27 mouse cellular contexts compared by ENCODE assay signal in genomic region chr1:144766218-144766617, GRCm38 (mm10). TPM values are rescaled to one million over a fixed set of nuclear protein-coding genes. Genes with fewer than 3 reads are reported as not detected.
A peak's percentile ranks its signal among the peaks of the same experiment; 100 is the strongest.
DNase-seq lines count a peak whose midpoint lies in the region; ATAC-seq lines count a peak whose summit lies in the region.
"Had no signal": no experiment of that assay in that cellular context is flagged by ENCODE, and none has a peak within 500 bp of the region (broad histone marks: within the 10 kb centered on the region; RNA-seq: fewer than 3 reads in every experiment).

No protein-coding gene starts in this region.

- H3K36me3 ChIP-seq in splenic B cell, adult 2 months (ENCODE audit: control insufficient read depth, insufficient read depth, low read length, poor library complexity, severe bottlenecking) = no peaks in the 10 kb centered on the region
- H3K36me3 ChIP-seq in midbrain, embryonic 10.5 days = no peaks in the 10 kb centered on the region
- H3K36me3 ChIP-seq: embryonic facial prominence, embryonic 10.5 days; forebrain, embryonic 10.5 days; limb, embryonic 13.5 days; liver, embryonic 12.5 days; midbrain, embryonic 12.5 days; neural tube, embryonic 12.5 days had no signal

- no peak overlapping the region for H3K4me3 ChIP-seq in midbrain, embryonic 10.5 days
- H3K4me3 ChIP-seq: embryonic facial prominence, embryonic 10.5 days; forebrain, embryonic 10.5 days; layer of hippocampus, adult 2 months; limb, embryonic 13.5 days; liver, embryonic 12.5 days; midbrain, embryonic 12.5 days; neural tube, embryonic 12.5 days had no signal

- no peaks in the 10 kb centered on the region for H3K9me3 ChIP-seq in midbrain, embryonic 10.5 days (replicated peaks)
- H3K9me3 ChIP-seq: embryonic facial prominence, embryonic 10.5 days; forebrain, embryonic 10.5 days; limb, embryonic 13.5 days; liver, embryonic 12.5 days; midbrain, embryonic 12.5 days; neural tube, embryonic 12.5 days had no signal

- no peak overlapping the region for H3K27ac ChIP-seq in midbrain, embryonic 10.5 days (replicated peaks)
- H3K27ac ChIP-seq: embryonic facial prominence, embryonic 10.5 days; forebrain, embryonic 10.5 days; hindbrain, postnatal 0 days; layer of hippocampus, adult 2 months; limb, embryonic 13.5 days; liver, embryonic 12.5 days; midbrain, embryonic 12.5 days; neural tube, embryonic 12.5 days had no signal

- DNase-seq in frontal cortex, adult 2 months (ENCODE audit: extremely low spot score in 1 of 2, low spot score in 1 of 2) = no peak
- peak; percentile 14 for DNase-seq in brain, adult 2 months (ENCODE audit: low read depth, low spot score)
- DNase-seq in splenic B cell, adult 2 months (ENCODE audit: low read depth, low spot score) = peak; percentile 16
- DNase-seq in right cerebral cortex, postnatal 36 days (ENCODE audit: low spot score in 2 of 2) = no peak
- DNase-seq in spleen, postnatal 10 days (ENCODE audit: low spot score in 2 of 2) = no peak
- no peak for DNase-seq in midbrain, embryonic 10.5 days (ENCODE audit: low spot score)
- DNase-seq: adrenal gland, adult 2 months; cerebellum, adult 9-10 months; gastrocnemius, postnatal 36 days; kidney, postnatal 25 days; lung, adult 18-20 months; lung, postnatal 10 days; right cerebral cortex, postnatal 14 days; thymus, adult 2 months had no signal

- H3K27me3 ChIP-seq in splenic B cell, adult 2 months (ENCODE audit: control insufficient read depth, insufficient read depth, low read length, poor library complexity, severe bottlenecking) = no peaks in the 10 kb centered on the region
- no peaks in the 10 kb centered on the region for H3K27me3 ChIP-seq in midbrain, embryonic 10.5 days (ENCODE audit: low read depth, poor library complexity, severe bottlenecking)
- H3K27me3 ChIP-seq: limb, embryonic 13.5 days; liver, embryonic 12.5 days; midbrain, embryonic 12.5 days; neural tube, embryonic 12.5 days; Patski had no signal

- 70% methylated on average over 2 of the region's 2 CpGs for WGBS in midbrain, embryonic 10.5 days

- ATAC-seq in frontal cortex, adult (ENCODE audit: low TSS enrichment) = peak; percentile 65
- peak; percentile 84 for ATAC-seq in megakaryocyte, adult 5-6 weeks (ENCODE audit: poor library complexity, severe bottlenecking)
- ATAC-seq: forebrain, embryonic 16.5 days; hindbrain, postnatal 0 days; intestine, embryonic 16.5 days; liver, embryonic 12.5 days; Patski had no signal

- no peaks in the 10 kb centered on the region for H3K4me1 ChIP-seq in midbrain, embryonic 10.5 days
- H3K4me1 ChIP-seq: embryonic facial prominence, embryonic 10.5 days; forebrain, embryonic 10.5 days; limb, embryonic 13.5 days; liver, embryonic 12.5 days; midbrain, embryonic 12.5 days; neural tube, embryonic 12.5 days had no signal

RNA-seq across cellular contexts. Expression of gene Rgs18, which starts 9.0 kb away (rescaled TPM):
- 0.13 and 0.34 TPM in 2 replicates for polyA plus RNA-seq in frontal cortex, adult 2 months (2012; rRNA removed)
- total RNA-seq in megakaryocyte, adult 5-6 weeks (2015) = 104 and 114 TPM in 2 replicates
- 89.8 and 93.5 TPM in 2 replicates for total RNA-seq in megakaryocyte, adult 5-6 weeks (2017)
- 0.89 and 1.8 TPM in 2 replicates for polyA plus RNA-seq in midbrain, embryonic 10.5 days (2016; fragmentation: Nextera tagmentation; extraction: Ambion mirVana)
- total RNA-seq: hindbrain, postnatal 0 days; layer of hippocampus, adult 2 months had no signal
- polyA plus RNA-seq: adrenal gland, adult 2 months; Patski had no signal

Comparison
In these comparisons a context has a peak if more than half of its experiments do, and no peak if none do; other contexts are left out.
1. DNase-seq: peak in brain, adult 2 months (single experiment) and splenic B cell, adult 2 months (single experiment); none in frontal cortex, adult 2 months (0 of 2), right cerebral cortex, postnatal 36 days (0 of 2), spleen, postnatal 10 days (0 of 2) and midbrain, embryonic 10.5 days (single experiment).